Mouse (Mus musculus) testis, adult 2 months (tissue): ENCODE measurements around the gene Taf1b. TPM values are rescaled to one million over a fixed set of nuclear protein-coding genes. Genes with fewer than 3 reads are reported as not detected.
A peak's percentile ranks its signal among the peaks of the same experiment; 100 is the strongest.
"Not testable (repeated sequence)": the region's sequence is repeated elsewhere in the genome, so short reads cannot be mapped to it uniquely, and the experiment has no call there.

Experiments
- H3K27ac ChIP-seq: fragments of 200-500 bp; 2 replicates; pipeline ENCODE4 v1.5.1; 2012; ENCODE audit warnings: low read depth, low read length; ENCODE audit not compliant: control insufficient read depth, insufficient read depth
- H3K27me3 ChIP-seq: fragments of 200-500 bp; 2 replicates; pipeline ENCODE4 v1.6.1; 2012; ENCODE audit warnings: mild to moderate bottlenecking, low read length, moderate library complexity; ENCODE audit not compliant: control insufficient read depth, insufficient read depth
- H3K36me3 ChIP-seq: fragments of 200-500 bp; 2 replicates; pipeline ENCODE4 v1.6.1; 2012; ENCODE audit warnings: mild to moderate bottlenecking, low read length; ENCODE audit not compliant: control insufficient read depth, insufficient read depth
- H3K4me1 ChIP-seq: fragments of 200-500 bp; 2 replicates; pipeline ENCODE4 v1.6.1; 2012; ENCODE audit warnings: low read length; ENCODE audit not compliant: control insufficient read depth, insufficient read depth
- H3K4me3 ChIP-seq: fragments of 200-500 bp; 2 replicates; pipeline ENCODE4 v1.5.1; 2012; ENCODE audit warnings: low read depth, mild to moderate bottlenecking, low read length, moderate library complexity, mixed read lengths; ENCODE audit not compliant: control insufficient read depth
- CTCF ChIP-seq: fragments of 200-500 bp; IDR thresholded peaks from 2 replicates; pipeline ENCODE4 v1.5.1; 2012; ENCODE audit warnings: low read depth, mild to moderate bottlenecking, inconsistent platforms, low read length, moderate library complexity; ENCODE audit not compliant: control insufficient read depth, insufficient read depth, insufficient replicate concordance
- POLR2A ChIP-seq: fragments of 200-500 bp; IDR thresholded peaks from 2 replicates; pipeline ENCODE4 v1.6.1; 2012; ENCODE audit warnings: low read depth, mild to moderate bottlenecking, inconsistent platforms, low read length, moderate library complexity; ENCODE audit not compliant: control insufficient read depth
- polyA plus RNA-seq: library from polyadenylated mRNA; depleted of rRNA; stranded (reverse); fragments of >200 nt; gene quantifications from 2 replicates; pipeline ENCODE4 v1.2.3, GENCODE M21; 2012

Gene Taf1b
- polyA plus RNA-seq, 1 experiment, result 28.0 TPM

GRCm38 (mm10) chr12:24486882-24487281, 11.3 kb upstream of the Taf1b start:
- H3K27ac ChIP-seq, result no peak overlapping the region
- no peak for TF ChIP-seq CTCF
- no peak for TF ChIP-seq POLR2A
- no peak overlapping the region for H3K4me3 ChIP-seq
- H3K4me1 ChIP-seq, result no peaks in the 10 kb centered on the region
- no peaks in the 10 kb centered on the region for H3K36me3 ChIP-seq
- no peaks in the 10 kb centered on the region for H3K27me3 ChIP-seq

- H3K27ac ChIP-seq, H3K36me3 ChIP-seq, H3K27me3 ChIP-seq, H3K4me3 ChIP-seq, H3K4me1 ChIP-seq: not testable (repeated sequence)
Measured at GRCm38 (mm10) chr12:24492507-24492906, 5.7 kb upstream of the Taf1b start.

- Histone ChIP-seq H3K4me3 (peak overlapping the region; percentile 79), H3K27me3 (no peaks in the 10 kb centered on the region), H3K4me1 (peaks cover 2% of the 10 kb centered on the region; the same call in 1 of the 2 replicates), H3K27ac (no peak overlapping the region), H3K36me3 (no peaks in the 10 kb centered on the region)
- TF ChIP-seq CTCF, result no peak
- TF ChIP-seq POLR2A, result no peak
Measured at GRCm38 (mm10) chr12:24493011-24493410, 5.1 kb upstream of the Taf1b start.

- Histone ChIP-seq H3K4me1 (peaks cover 2% of the 10 kb centered on the region), H3K36me3 (no peaks in the 10 kb centered on the region), H3K27ac (no peak overlapping the region), H3K27me3 (no peaks in the 10 kb centered on the region), H3K4me3 (peak overlapping the region; percentile 79)
- no peak for TF ChIP-seq CTCF
- TF ChIP-seq POLR2A, result no peak
Measured at GRCm38 (mm10) chr12:24493412-24493811, 4.7 kb upstream of the Taf1b start.

- not testable (repeated sequence) for H3K36me3 ChIP-seq
Measured at GRCm38 (mm10) chr12:24494791-24495190, 3.4 kb upstream of the Taf1b start.

GRCm38 (mm10) chr12:24498841-24499485, 804 bp downstream of the Taf1b start:
- not testable (repeated sequence) for H3K27me3 ChIP-seq, H3K36me3 ChIP-seq, H3K4me1 ChIP-seq
- Histone ChIP-seq H3K4me3 (peak overlapping the region; percentile 97), H3K27ac (peak overlapping the region; percentile 84)

More at GRCm38 (mm10) chr12:24494791-24495190, 3.4 kb upstream of the Taf1b start:
- not testable (repeated sequence) for H3K4me3 ChIP-seq, H3K4me1 ChIP-seq, H3K27me3 ChIP-seq, H3K27ac ChIP-seq

- Histone ChIP-seq H3K27me3 (no peaks in the 10 kb centered on the region), H3K4me1 (no peaks in the 10 kb centered on the region), H3K27ac (no peak overlapping the region), H3K4me3 (no peak overlapping the region; the same call in 1 of the 2 replicates), H3K36me3 (peaks cover 5% of the 10 kb centered on the region)
- no peak for TF ChIP-seq POLR2A
- no peak for TF ChIP-seq CTCF
Measured at GRCm38 (mm10) chr12:24517118-24517517, 19.0 kb downstream of the Taf1b start.

- TF ChIP-seq POLR2A (no peak), CTCF (no peak)
Measured at GRCm38 (mm10) chr12:24521076-24521475, 22.9 kb downstream of the Taf1b start.

GRCm38 (mm10) chr12:24525065-24525464, 26.9 kb downstream of the Taf1b start:
- not testable (repeated sequence) for H3K27me3 ChIP-seq, H3K36me3 ChIP-seq, H3K4me1 ChIP-seq, H3K27ac ChIP-seq, H3K4me3 ChIP-seq

More at GRCm38 (mm10) chr12:24521076-24521475, 22.9 kb downstream of the Taf1b start:
- H3K36me3 ChIP-seq, result no peaks in the 10 kb centered on the region; the same call in none of the 2 replicates
- H3K27ac ChIP-seq, result no peak overlapping the region
- H3K4me3 ChIP-seq, result no peak overlapping the region
- no peaks in the 10 kb centered on the region for H3K4me1 ChIP-seq
- no peaks in the 10 kb centered on the region for H3K27me3 ChIP-seq
